Mouse (Mus musculus) urinary bladder, postnatal 4 days (tissue): Measurements from ENCODE around the gene Hspbap1.
A peak's percentile ranks its signal among the peaks of the same experiment; 100 is the strongest.

Source experiments
- DNase-seq, 2 experiments: peaks; one replicate each; pipeline ENCODE4 v3.0.0; 2021 to 2022; ENCODE audit warnings: low spot score in 2 of 2

The Hspbap1 gene

GRCm38 (mm10) chr16:35763590-35764296, 6.4 kb upstream of the Hspbap1 start:
- no peak for DNase-seq

GRCm38 (mm10) chr16:35764941-35765340, 5.2 kb upstream of the Hspbap1 start:
- no peak for DNase-seq

- DNase-seq = no peak
These were observed 4.7 kb upstream of the Hspbap1 start for GRCm38 (mm10) chr16:35765449-35765848.

GRCm38 (mm10) chr16:35766366-35766765, 3.8 kb upstream of the Hspbap1 start:
- no peak for DNase-seq

GRCm38 (mm10) chr16:35768469-35768784, 1.7 kb upstream of the Hspbap1 start:
- no peak for DNase-seq

GRCm38 (mm10) chr16:35768785-35769642, 1.2 kb upstream of the Hspbap1 start, which contains the start of gene Dirc2:
Gene Dirc2, minus strand, starts transcription at chr16:35769356.
- DNase-seq = peak; percentile 69 to 71

GRCm38 (mm10) chr16:35771141-35771540, 966 bp downstream of the Hspbap1 start:
- DNase-seq = no peak

GRCm38 (mm10) chr16:35771606-35772005, 1.4 kb downstream of the Hspbap1 start:
- no peak for DNase-seq

GRCm38 (mm10) chr16:35772598-35772997, 2.4 kb downstream of the Hspbap1 start:
- no peak for DNase-seq

GRCm38 (mm10) chr16:35775835-35776234, 5.7 kb downstream of the Hspbap1 start:
- DNase-seq = no peak

- DNase-seq = no peak
These were observed 6.6 kb downstream of the Hspbap1 start for GRCm38 (mm10) chr16:35776737-35777136.

GRCm38 (mm10) chr16:35777768-35778167, 7.6 kb downstream of the Hspbap1 start:
- DNase-seq = no peak

- no peak for DNase-seq
These were observed 9.5 kb downstream of the Hspbap1 start for GRCm38 (mm10) chr16:35779681-35780080.

- no peak for DNase-seq
These were observed 10.9 kb downstream of the Hspbap1 start for GRCm38 (mm10) chr16:35781096-35781495.

- DNase-seq = no peak
These were observed 11.5 kb downstream of the Hspbap1 start for GRCm38 (mm10) chr16:35781651-35782050.

- no peak for DNase-seq
These were observed 12.5 kb downstream of the Hspbap1 start for GRCm38 (mm10) chr16:35782451-35783206.

- no peak for DNase-seq
These were observed 13.0 kb downstream of the Hspbap1 start for GRCm38 (mm10) chr16:35783207-35783573.

GRCm38 (mm10) chr16:35784134-35784725, 14.1 kb downstream of the Hspbap1 start:
- DNase-seq = no peak

- no peak for DNase-seq
These were observed 17.0 kb downstream of the Hspbap1 start for GRCm38 (mm10) chr16:35787163-35787562.

- no peak for DNase-seq
These were observed 17.5 kb downstream of the Hspbap1 start for GRCm38 (mm10) chr16:35787568-35788189.

- no peak for DNase-seq
These were observed 18.2 kb downstream of the Hspbap1 start for GRCm38 (mm10) chr16:35788330-35788729.
